Mouse (Mus musculus): ENCODE data around the gene Stard8. TPM values are rescaled to one million over a fixed set of nuclear protein-coding genes. Genes with fewer than 3 reads are reported as not detected.
A peak's percentile ranks its signal among the peaks of the same experiment; 100 is the strongest.

Stard8 gene
- polyA plus RNA-seq, 1 experiment from 2014 or later: 5.0 TPM

DNA sequence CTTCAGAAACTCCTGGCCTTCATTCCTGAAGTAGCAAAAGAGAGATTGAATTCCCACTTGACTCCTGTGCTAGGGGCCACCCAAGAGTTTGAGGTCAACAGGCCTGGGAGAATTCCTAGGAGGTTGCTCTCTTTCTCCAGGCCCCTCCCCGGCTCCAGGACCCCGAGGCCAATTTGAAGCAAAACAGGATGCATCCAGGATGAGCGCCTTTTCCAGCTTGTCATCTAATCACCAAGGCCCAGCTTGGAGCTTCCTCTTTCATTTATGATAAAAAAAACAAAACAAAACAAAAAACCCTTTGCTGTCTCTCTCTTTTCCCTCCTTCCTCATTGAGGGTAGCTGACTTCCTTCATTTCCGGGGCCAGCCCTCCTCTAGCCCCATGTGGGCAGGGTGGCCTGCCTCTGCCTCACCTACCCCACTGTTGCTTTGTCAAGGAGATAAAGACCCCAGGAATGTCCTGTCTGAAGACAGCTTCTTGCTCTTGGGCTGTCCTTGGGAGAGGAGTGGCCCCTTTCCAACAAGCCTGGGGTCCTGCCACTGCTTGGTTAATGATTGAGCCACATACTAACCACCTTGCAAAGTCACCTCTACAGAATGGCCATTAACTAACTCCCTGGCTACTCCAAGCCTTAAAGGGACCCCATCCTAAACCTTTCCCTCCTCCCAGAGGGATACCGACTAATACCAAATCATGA lies 43.5 kb downstream of the Stard8 start:
- DNase-seq (ENCODE audit: low spot score) (no peak), ATAC-seq (replicated peaks; ENCODE audit: insufficient number of reproducible peaks, low FRiP score, low TSS enrichment, low read depth) (no peak)
- H3K27me3 ChIP-seq (ENCODE audit: control insufficient read depth, insufficient read depth, low read length): peaks cover under 1% of the 10 kb centered on the region; the same call in 1 of the 2 replicates
- 33% methylated on average over 5 of the region's 5 CpGs for WGBS
- H3K4me1 ChIP-seq (ENCODE audit: control insufficient read depth, insufficient read depth, low read length): no peaks in the 10 kb centered on the region
- no peak overlapping the region for H3K4me2 ChIP-seq (ENCODE audit: low read depth, low read length)
- H3K4me3 ChIP-seq (ENCODE audit: low read depth, low read length): no peak overlapping the region
- no peaks in the 10 kb centered on the region for H3K9me3 ChIP-seq (replicated peaks; ENCODE audit: control insufficient read depth, low read length)
- H3K9ac ChIP-seq (replicated peaks; ENCODE audit: low read length): no peak overlapping the region
- no peaks in the 10 kb centered on the region for H3K36me3 ChIP-seq (replicated peaks; ENCODE audit: control insufficient read depth, insufficient read depth, low read depth, low read length)
- H3K27ac ChIP-seq (replicated peaks; ENCODE audit: low read depth, low read length): no peak overlapping the region

DNA sequence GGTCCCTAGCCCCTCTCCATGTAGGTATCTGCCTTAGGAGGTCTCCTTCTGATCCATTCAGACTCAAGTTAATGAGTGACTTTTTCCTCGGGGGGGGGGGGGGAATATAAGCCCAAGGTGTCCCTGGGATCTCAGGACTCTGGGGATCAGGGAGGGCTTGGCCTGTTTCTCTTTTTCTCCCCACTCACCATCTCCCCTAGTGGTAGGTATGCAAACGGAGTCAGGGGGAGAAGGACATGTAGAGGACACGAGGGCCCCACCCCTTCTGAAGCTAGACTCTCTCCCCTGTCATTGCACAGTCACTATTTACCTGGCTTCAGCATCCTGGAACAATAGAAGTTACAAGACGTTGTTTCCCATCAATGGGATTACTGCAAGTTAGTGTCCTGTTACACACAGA lies 45.1 kb downstream of the Stard8 start:
- DNase-seq (ENCODE audit: low spot score): no peak
- H3K4me2 ChIP-seq (ENCODE audit: low read depth, low read length): no peak overlapping the region
- no peaks in the 10 kb centered on the region for H3K4me1 ChIP-seq (ENCODE audit: control insufficient read depth, insufficient read depth, low read length)
- H3K36me3 ChIP-seq (replicated peaks; ENCODE audit: control insufficient read depth, insufficient read depth, low read depth, low read length): no peaks in the 10 kb centered on the region
- no peak overlapping the region for H3K4me3 ChIP-seq (ENCODE audit: low read depth, low read length)
- no peaks in the 10 kb centered on the region; the same call in 1 of the 2 replicates for H3K27me3 ChIP-seq (ENCODE audit: control insufficient read depth, insufficient read depth, low read length)
- no peak for ATAC-seq (replicated peaks; ENCODE audit: insufficient number of reproducible peaks, low FRiP score, low TSS enrichment, low read depth)
- H3K9ac ChIP-seq (replicated peaks; ENCODE audit: low read length): no peak overlapping the region
- H3K27ac ChIP-seq (replicated peaks; ENCODE audit: low read depth, low read length): no peak overlapping the region
- WGBS: 28% methylated on average over 4 of the region's 4 CpGs
- H3K9me3 ChIP-seq (replicated peaks; ENCODE audit: control insufficient read depth, low read length): no peaks in the 10 kb centered on the region

DNA sequence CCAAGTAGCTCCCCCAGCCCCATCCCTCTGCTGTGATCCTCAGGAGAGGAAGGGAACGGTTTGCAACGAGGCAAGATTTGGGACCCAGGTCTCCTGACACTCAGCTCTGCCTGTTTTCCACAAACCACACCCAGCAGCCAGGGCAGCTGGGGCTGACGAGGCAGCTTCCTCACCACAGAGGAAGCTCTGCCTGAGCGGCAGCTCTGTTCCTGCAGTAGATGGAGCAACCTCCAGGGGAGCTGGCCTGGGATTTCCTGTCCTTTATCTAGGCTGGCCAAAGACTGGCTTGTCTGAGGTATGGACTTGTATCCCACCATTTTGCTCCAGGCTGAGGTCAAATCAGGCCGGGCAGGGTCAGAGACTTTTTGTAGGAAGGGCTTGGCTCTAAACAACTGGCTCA lies 46.2 kb downstream of the Stard8 start:
- no peaks in the 10 kb centered on the region for H3K27me3 ChIP-seq (ENCODE audit: control insufficient read depth, insufficient read depth, low read length)
- no peak overlapping the region for H3K9ac ChIP-seq (replicated peaks; ENCODE audit: low read length)
- no peak for DNase-seq (ENCODE audit: low spot score)
- no peak overlapping the region for H3K27ac ChIP-seq (replicated peaks; ENCODE audit: low read depth, low read length)
- H3K4me2 ChIP-seq (ENCODE audit: low read depth, low read length): no peak overlapping the region
- H3K9me3 ChIP-seq (replicated peaks; ENCODE audit: control insufficient read depth, low read length): no peaks in the 10 kb centered on the region
- WGBS: 48% methylated on average over 5 of the region's 5 CpGs
- H3K36me3 ChIP-seq (replicated peaks; ENCODE audit: control insufficient read depth, insufficient read depth, low read depth, low read length): no peaks in the 10 kb centered on the region
- H3K4me3 ChIP-seq (ENCODE audit: low read depth, low read length): no peak overlapping the region
- ATAC-seq (replicated peaks; ENCODE audit: insufficient number of reproducible peaks, low FRiP score, low TSS enrichment, low read depth): no peak
- no peaks in the 10 kb centered on the region for H3K4me1 ChIP-seq (ENCODE audit: control insufficient read depth, insufficient read depth, low read length)

DNA sequence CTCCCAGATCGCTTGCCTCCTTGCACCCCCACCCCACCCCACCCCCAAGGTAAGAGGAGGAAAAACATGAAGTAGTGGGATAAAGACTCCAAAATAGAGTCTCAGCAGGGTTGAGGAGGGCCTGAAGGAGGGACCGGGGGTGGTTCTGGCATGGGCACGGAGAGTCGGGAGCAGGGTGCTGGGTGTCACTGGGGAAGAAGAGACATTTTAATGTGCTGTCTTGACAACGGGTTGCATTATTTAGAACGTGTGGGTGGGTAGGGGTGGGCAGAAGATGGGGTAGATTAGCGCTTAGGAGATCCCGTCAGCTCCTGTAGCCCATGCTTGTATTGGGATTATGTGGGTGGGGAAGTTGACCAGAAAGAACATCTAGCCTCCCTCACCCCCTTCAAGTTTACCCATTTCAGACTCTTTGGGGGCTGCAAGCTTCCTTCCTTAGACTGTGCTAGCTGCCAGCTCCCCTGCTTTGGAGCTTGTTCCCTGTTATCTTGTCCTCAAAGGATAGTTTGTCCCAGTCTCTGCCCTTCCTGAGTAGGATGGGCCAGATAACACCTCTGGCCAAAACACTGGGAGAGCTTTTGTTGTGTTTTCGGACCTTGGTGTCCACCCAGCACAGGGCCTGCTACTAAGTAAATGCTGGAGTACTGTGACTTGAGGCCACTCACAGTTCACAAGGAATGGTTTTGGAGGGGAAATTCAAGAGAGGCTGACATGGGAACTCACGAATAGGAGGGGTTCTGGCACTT lies 47.9 kb downstream of the Stard8 start:
- Histone ChIP-seq H3K27me3 (ENCODE audit: control insufficient read depth, insufficient read depth, low read length) (no peaks in the 10 kb centered on the region), H3K4me3 (ENCODE audit: low read depth, low read length) (no peak overlapping the region), H3K9me3 (replicated peaks; ENCODE audit: control insufficient read depth, low read length) (no peaks in the 10 kb centered on the region), H3K27ac (replicated peaks; ENCODE audit: low read depth, low read length) (no peak overlapping the region), H3K9ac (replicated peaks; ENCODE audit: low read length) (no peak overlapping the region), H3K4me2 (ENCODE audit: low read depth, low read length) (no peak overlapping the region), H3K36me3 (replicated peaks; ENCODE audit: control insufficient read depth, insufficient read depth, low read depth, low read length) (no peaks in the 10 kb centered on the region), H3K4me1 (ENCODE audit: control insufficient read depth, insufficient read depth, low read length) (no peaks in the 10 kb centered on the region)
- ATAC-seq (replicated peaks; ENCODE audit: insufficient number of reproducible peaks, low FRiP score, low TSS enrichment, low read depth): no peak
- WGBS: 89% methylated on average over 10 of the region's 10 CpGs
- DNase-seq (ENCODE audit: low spot score): no peak

DNA sequence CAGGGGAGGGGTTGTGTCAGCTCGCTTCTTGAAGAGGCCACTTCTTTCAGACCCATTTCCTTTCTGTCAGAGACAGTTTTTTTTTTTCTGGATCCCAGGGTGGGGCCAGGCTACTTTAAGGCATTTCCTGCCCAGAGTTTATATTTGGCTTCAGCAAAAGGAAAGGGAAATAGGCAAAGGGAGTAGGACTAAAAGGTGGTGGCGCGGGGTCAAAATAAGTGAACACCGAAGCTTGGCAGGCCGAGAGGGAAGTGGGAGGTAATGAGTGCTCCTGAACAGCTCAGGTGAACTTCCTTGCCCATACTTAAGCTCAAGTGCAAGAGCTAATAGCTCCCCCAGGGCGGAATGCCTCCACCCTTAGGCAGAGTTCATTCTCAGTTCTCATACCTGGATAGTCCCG lies 49.2 kb downstream of the Stard8 start:
- WGBS: 68% methylated on average over 7 of the region's 7 CpGs
- H3K36me3 ChIP-seq (replicated peaks; ENCODE audit: control insufficient read depth, insufficient read depth, low read depth, low read length): no peaks in the 10 kb centered on the region
- no peak overlapping the region for H3K4me3 ChIP-seq (ENCODE audit: low read depth, low read length)
- no peak overlapping the region for H3K9ac ChIP-seq (replicated peaks; ENCODE audit: low read length)
- H3K27ac ChIP-seq (replicated peaks; ENCODE audit: low read depth, low read length): no peak overlapping the region
- no peaks in the 10 kb centered on the region for H3K4me1 ChIP-seq (ENCODE audit: control insufficient read depth, insufficient read depth, low read length)
- no peaks in the 10 kb centered on the region for H3K27me3 ChIP-seq (ENCODE audit: control insufficient read depth, insufficient read depth, low read length)
- ATAC-seq (replicated peaks; ENCODE audit: insufficient number of reproducible peaks, low FRiP score, low TSS enrichment, low read depth) (no peak), DNase-seq (ENCODE audit: low spot score) (no peak)
- no peak overlapping the region for H3K4me2 ChIP-seq (ENCODE audit: low read depth, low read length)
- H3K9me3 ChIP-seq (replicated peaks; ENCODE audit: control insufficient read depth, low read length): no peaks in the 10 kb centered on the region

DNA sequence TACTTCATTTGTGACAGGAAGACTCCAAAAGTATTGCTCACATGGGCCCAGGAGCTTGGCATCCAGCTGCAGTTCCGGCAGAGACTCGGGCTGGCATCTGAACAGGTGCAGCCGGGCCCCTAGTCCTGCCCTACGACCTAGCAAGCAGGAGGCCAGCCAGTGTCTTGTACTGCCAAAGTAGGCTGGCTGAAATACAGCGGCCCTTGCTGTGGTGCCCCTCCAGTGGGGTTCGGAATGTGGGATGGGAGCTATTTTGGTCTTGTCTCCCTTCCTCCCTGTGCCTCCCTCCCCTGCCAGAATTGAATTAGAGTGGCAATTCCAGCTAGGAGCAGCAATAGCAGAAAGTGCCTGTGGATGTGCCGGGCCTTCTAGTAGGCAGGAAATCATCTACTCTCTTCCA lies 51.5 kb downstream of the Stard8 start:
- DNase-seq (ENCODE audit: low spot score) (no peak), ATAC-seq (replicated peaks; ENCODE audit: insufficient number of reproducible peaks, low FRiP score, low TSS enrichment, low read depth) (no peak)
- H3K36me3 ChIP-seq (replicated peaks; ENCODE audit: control insufficient read depth, insufficient read depth, low read depth, low read length): no peaks in the 10 kb centered on the region
- H3K4me2 ChIP-seq (ENCODE audit: low read depth, low read length): no peak overlapping the region
- no peak overlapping the region for H3K4me3 ChIP-seq (ENCODE audit: low read depth, low read length)
- no peaks in the 10 kb centered on the region for H3K4me1 ChIP-seq (ENCODE audit: control insufficient read depth, insufficient read depth, low read length)
- 78% methylated on average over 7 of the region's 7 CpGs for WGBS
- H3K9me3 ChIP-seq (replicated peaks; ENCODE audit: control insufficient read depth, low read length): no peaks in the 10 kb centered on the region
- H3K9ac ChIP-seq (replicated peaks; ENCODE audit: low read length): no peak overlapping the region
- no peak overlapping the region for H3K27ac ChIP-seq (replicated peaks; ENCODE audit: low read depth, low read length)
- no peaks in the 10 kb centered on the region for H3K27me3 ChIP-seq (ENCODE audit: control insufficient read depth, insufficient read depth, low read length)

DNA sequence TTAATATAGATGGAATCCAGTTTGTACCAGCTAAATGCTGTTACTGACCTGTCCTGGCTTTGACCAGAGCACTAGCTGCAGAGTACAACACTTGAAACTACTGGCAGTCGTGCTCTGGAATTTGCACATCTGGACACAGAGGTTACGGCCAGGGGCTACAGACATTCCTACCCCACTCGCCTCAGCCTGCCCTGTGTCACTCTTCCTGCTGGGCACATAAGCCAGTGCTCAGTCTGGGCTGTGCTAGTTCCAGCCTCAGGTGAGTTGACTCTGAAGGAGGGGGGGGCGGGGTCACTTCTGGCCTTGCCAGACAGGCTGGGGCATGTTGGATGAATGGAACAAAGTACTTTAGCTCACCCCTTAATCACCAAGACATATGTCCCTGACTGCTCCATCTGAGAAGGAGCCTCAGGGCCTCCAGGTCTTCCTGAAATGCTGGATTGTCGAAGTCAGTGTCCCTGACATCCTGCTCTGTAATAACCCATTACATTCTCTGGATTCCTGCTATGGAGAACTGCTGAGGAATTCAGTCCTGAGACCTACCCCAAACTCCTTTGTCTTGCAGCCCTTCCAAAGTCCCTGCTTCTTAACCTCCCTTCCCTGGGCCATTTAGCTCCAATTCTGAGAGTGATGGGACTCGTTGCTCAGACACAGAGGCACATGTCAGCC lies 54.9 kb downstream of the Stard8 start:
- no peak overlapping the region for H3K9ac ChIP-seq (replicated peaks; ENCODE audit: low read length)
- WGBS: 47% methylated on average over 6 of the region's 6 CpGs

DNA sequence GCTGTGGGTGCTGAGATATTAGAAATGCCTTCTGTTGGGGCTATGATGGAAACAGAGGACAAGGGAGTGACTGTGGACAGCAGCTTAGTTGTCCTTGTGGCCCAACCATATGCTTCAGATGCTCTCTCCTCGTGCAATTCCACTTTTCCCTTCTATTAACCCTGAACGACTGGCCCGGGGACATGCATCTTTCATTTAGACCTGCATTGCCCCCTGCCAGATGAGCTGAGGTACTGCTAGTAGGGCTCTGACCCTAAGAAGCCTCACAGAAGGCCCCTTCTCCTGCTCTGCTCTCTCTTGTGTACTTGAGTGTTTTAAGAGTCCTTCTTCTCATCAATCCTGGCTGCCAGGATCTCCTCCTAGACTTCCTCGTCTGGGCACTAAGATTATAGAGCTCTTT lies 56.1 kb downstream of the Stard8 start:
- Histone ChIP-seq H3K4me2 (ENCODE audit: low read depth, low read length) (no peak overlapping the region), H3K36me3 (replicated peaks; ENCODE audit: control insufficient read depth, insufficient read depth, low read depth, low read length) (no peaks in the 10 kb centered on the region), H3K27me3 (ENCODE audit: control insufficient read depth, insufficient read depth, low read length) (no peaks in the 10 kb centered on the region; the same call in 1 of the 2 replicates), H3K4me3 (ENCODE audit: low read depth, low read length) (no peak overlapping the region), H3K4me1 (ENCODE audit: control insufficient read depth, insufficient read depth, low read length) (no peaks in the 10 kb centered on the region), H3K27ac (replicated peaks; ENCODE audit: low read depth, low read length) (no peak overlapping the region), H3K9ac (replicated peaks; ENCODE audit: low read length) (no peak overlapping the region), H3K9me3 (replicated peaks; ENCODE audit: control insufficient read depth, low read length) (no peaks in the 10 kb centered on the region)
- ATAC-seq (replicated peaks; ENCODE audit: insufficient number of reproducible peaks, low FRiP score, low TSS enrichment, low read depth): no peak
- 27% methylated on average over 4 of the region's 4 CpGs for whole genome bisulfite sequencing
- DNase-seq (ENCODE audit: low spot score): peak; percentile 45

More for the DNA sequence above, 54.9 kb downstream of the Stard8 start:
- Histone ChIP-seq H3K9me3 (replicated peaks; ENCODE audit: control insufficient read depth, low read length) (no peaks in the 10 kb centered on the region), H3K4me1 (ENCODE audit: control insufficient read depth, insufficient read depth, low read length) (no peaks in the 10 kb centered on the region), H3K36me3 (replicated peaks; ENCODE audit: control insufficient read depth, insufficient read depth, low read depth, low read length) (no peaks in the 10 kb centered on the region), H3K4me2 (ENCODE audit: low read depth, low read length) (no peak overlapping the region), H3K27me3 (ENCODE audit: control insufficient read depth, insufficient read depth, low read length) (no peaks in the 10 kb centered on the region; the same call in 1 of the 2 replicates), H3K27ac (replicated peaks; ENCODE audit: low read depth, low read length) (no peak overlapping the region), H3K4me3 (ENCODE audit: low read depth, low read length) (no peak overlapping the region)
- DNase-seq (ENCODE audit: low spot score) (no peak), ATAC-seq (replicated peaks; ENCODE audit: insufficient number of reproducible peaks, low FRiP score, low TSS enrichment, low read depth) (no peak; the same call in 1 of the 2 replicates)

Measured in embryonic facial prominence, embryonic 11.5 days (tissue).